Mouse (Mus musculus): ENCODE results near the gene Garem2. TPM values are rescaled to one million over a fixed set of nuclear protein-coding genes. Genes with fewer than 3 reads are reported as not detected.

Gene Garem2
- polyA plus RNA-seq, 1 experiment: 0.05 TPM

DNA sequence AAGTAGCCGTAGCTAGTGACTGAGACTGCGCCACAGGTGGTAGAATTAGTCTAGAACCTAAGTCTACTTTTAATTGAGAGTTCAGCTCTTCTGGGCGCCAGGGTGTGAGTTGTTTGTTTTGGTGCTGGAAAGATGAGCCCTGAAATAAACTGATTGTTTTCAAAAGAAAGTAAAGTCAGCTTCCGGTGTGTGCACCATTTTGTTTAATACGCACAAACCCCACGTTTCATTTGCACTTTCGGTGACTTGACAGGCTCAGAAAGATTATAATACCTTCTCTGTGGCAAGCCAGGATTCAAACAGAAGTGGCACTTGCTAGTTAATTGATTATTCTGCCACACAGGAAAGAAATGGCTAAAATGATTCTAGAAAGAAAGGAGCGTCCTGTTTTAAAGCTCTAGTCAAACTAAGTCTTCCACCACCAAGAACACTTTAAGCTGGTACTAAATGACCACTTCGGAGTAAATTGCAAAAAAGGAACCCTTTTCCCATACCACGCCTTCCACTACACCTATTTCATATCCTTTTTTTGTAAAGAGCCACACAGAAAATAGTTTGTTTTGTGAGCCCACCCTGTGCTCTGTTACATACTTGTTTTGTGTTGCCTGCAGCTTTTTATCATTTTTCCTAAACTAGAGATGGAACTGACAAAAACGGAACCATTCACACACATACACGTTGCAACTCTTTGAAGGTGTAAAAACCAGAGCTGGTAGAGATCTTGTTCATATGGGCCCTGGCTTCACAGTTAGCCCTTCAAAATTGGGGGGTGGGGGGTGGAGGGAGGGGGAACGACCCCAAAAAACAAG lies 51.1 kb downstream of the Garem2 start:
- Histone ChIP-seq H3K27me3 (replicated peaks; ENCODE audit: control insufficient read depth, insufficient read depth, low read length) (no peaks in the 10 kb centered on the region), H3K4me3 (ENCODE audit: insufficient read depth, low read depth, low read length) (peak overlapping the region; percentile 96), H3K4me1 (ENCODE audit: control insufficient read depth, insufficient read depth, low read length) (peaks cover 9% of the 10 kb centered on the region; the same call in 1 of the 2 replicates), H3K27ac (ENCODE audit: insufficient read depth, low read depth, low read length) (peak overlapping the region; percentile 100), H3K36me3 (ENCODE audit: control insufficient read depth, insufficient read depth, low read length) (no peaks in the 10 kb centered on the region)
- no peak for DNase-seq
- WGBS: 14% methylated on average over 13 of the region's 13 CpGs
- TF ChIP-seq CTCF (conservative IDR thresholded peaks at IDR 0.05; ENCODE audit: insufficient read depth, insufficient read length, low read depth, low read length) (no peak), POLR2A (IDR thresholded peaks at IDR 0.05; ENCODE audit: low read depth, low read length) (no peak)

DNA sequence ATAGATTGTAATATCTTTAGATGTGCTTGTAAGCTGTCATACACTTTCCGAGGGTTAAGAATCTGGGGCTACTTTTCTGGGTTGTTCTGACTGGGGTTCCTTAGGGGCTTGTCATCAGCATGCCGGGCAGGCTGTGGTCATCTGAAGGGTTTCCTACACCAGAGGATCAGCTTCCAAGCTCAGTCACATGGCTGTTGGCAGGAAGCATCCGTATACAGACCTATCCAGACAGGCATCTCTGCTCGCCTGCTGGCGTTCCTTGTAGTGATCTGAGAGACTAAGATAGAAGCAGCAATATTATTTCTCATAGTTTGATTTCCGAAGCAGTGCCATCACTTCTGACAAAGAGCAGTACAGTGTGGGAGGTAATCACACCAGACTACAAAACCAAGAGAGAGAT lies 54.6 kb downstream of the Garem2 start:
- Histone ChIP-seq H3K27ac (ENCODE audit: insufficient read depth, low read depth, low read length) (no peak overlapping the region), H3K4me1 (ENCODE audit: control insufficient read depth, insufficient read depth, low read length) (no peaks in the 10 kb centered on the region; the same call in 1 of the 2 replicates), H3K36me3 (ENCODE audit: control insufficient read depth, insufficient read depth, low read length) (no peaks in the 10 kb centered on the region), H3K27me3 (replicated peaks; ENCODE audit: control insufficient read depth, insufficient read depth, low read length) (no peaks in the 10 kb centered on the region), H3K4me3 (ENCODE audit: insufficient read depth, low read depth, low read length) (no peak overlapping the region)
- no peak for TF ChIP-seq CTCF (conservative IDR thresholded peaks at IDR 0.05; ENCODE audit: insufficient read depth, insufficient read length, low read depth, low read length)
- TF ChIP-seq POLR2A (IDR thresholded peaks at IDR 0.05; ENCODE audit: low read depth, low read length): no peak
- no peak for DNase-seq
- 69% methylated on average over 6 of the region's 6 CpGs for WGBS

DNA sequence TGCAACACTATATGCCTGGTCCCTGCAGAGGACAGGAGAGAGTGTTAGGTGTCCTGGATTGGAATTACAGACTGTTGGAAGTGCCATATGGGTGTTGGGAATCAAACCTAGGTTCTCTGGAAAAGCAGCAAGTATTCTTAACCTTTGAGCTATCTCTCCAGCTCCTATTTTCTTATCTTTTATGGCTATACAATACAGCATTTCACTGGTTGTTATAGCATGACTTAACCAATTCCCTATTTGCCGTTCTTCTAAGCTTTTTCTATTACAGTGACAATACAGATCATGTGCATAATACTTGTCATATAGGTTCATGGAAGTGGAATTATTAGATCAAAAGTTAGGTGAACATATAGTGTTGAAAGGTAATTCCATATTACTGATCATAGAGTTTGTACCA lies 56.9 kb downstream of the Garem2 start:
- 87% methylated on average over 1 of the region's 1 CpGs for WGBS
- no peak for TF ChIP-seq POLR2A (IDR thresholded peaks at IDR 0.05; ENCODE audit: low read depth, low read length)
- no peak for TF ChIP-seq CTCF (conservative IDR thresholded peaks at IDR 0.05; ENCODE audit: insufficient read depth, insufficient read length, low read depth, low read length)
- H3K27ac ChIP-seq (ENCODE audit: insufficient read depth, low read depth, low read length): no peak overlapping the region

DNA sequence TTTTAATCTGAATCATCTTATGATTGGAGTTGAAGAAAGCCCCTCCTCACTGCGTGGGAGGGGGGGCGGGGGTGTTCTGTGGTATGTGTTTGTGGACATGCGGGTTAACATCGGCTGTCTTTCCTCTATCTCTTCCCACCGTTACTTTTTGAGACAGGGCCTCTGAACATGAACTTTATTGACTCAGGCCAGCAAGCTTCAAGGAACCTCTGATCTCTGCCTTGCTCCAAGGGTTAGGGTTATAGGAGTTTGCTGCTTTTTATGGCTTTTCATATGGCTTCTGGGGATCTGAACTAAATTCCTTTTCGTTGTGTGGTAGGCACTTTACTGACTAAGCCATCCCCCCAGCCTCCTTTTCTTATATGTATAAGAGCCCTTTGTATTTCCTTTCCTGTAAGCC lies 57.4 kb downstream of the Garem2 start:
- no peak overlapping the region for H3K4me3 ChIP-seq (ENCODE audit: insufficient read depth, low read depth, low read length)
- WGBS: 83% methylated on average over 6 of the region's 6 CpGs
- no peaks in the 10 kb centered on the region; the same call in 1 of the 2 replicates for H3K4me1 ChIP-seq (ENCODE audit: control insufficient read depth, insufficient read depth, low read length)
- no peaks in the 10 kb centered on the region for H3K27me3 ChIP-seq (replicated peaks; ENCODE audit: control insufficient read depth, insufficient read depth, low read length)
- H3K27ac ChIP-seq (ENCODE audit: insufficient read depth, low read depth, low read length): no peak overlapping the region
- no peaks in the 10 kb centered on the region for H3K36me3 ChIP-seq (ENCODE audit: control insufficient read depth, insufficient read depth, low read length)
- DNase-seq: no peak
- TF ChIP-seq CTCF (conservative IDR thresholded peaks at IDR 0.05; ENCODE audit: insufficient read depth, insufficient read length, low read depth, low read length) (no peak), POLR2A (IDR thresholded peaks at IDR 0.05; ENCODE audit: low read depth, low read length) (no peak)

More for the DNA sequence above, 56.9 kb downstream of the Garem2 start:
- no peak for DNase-seq
- H3K4me3 ChIP-seq (ENCODE audit: insufficient read depth, low read depth, low read length): no peak overlapping the region
- H3K4me1 ChIP-seq (ENCODE audit: control insufficient read depth, insufficient read depth, low read length): no peaks in the 10 kb centered on the region; the same call in 1 of the 2 replicates
- H3K36me3 ChIP-seq (ENCODE audit: control insufficient read depth, insufficient read depth, low read length): no peaks in the 10 kb centered on the region
- H3K27me3 ChIP-seq (replicated peaks; ENCODE audit: control insufficient read depth, insufficient read depth, low read length): no peaks in the 10 kb centered on the region

DNA sequence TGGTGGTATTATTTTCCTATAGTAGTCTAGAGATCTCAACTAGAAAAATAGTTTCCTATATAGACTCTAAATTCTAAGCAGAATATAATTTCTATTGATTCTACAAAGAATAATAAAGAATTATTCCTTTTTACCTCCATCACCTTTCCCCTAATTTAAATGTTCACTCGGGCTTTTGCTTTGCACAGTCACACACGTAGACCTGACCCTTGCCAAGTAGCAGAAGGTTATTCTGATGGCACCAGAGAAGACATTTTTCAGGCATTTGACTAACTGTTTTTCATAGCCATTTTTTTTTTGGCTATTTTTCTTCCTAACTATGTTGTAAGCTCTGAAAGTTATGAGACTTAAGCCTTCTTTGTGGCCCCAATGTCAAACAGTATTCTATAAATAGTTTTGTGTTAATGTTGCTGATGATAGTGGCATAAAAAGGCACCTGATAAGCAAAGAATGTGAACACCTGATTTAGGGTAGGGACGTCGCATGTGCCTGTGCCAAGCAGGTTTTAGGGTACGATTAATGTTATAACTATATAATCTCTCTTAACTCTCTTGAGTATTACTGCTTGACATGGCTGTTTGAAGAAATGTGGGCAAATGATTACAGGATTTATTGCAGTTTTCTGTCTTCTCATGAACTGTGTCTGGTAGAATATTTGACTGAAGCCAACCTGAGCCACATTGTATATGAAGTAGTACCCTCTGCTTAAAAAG lies 60.4 kb downstream of the Garem2 start:
- DNase-seq: no peak
- Histone ChIP-seq H3K36me3 (ENCODE audit: control insufficient read depth, insufficient read depth, low read length) (peaks cover 4% of the 10 kb centered on the region; the same call in 1 of the 2 replicates), H3K4me1 (ENCODE audit: control insufficient read depth, insufficient read depth, low read length) (peaks cover 4% of the 10 kb centered on the region; the same call in 1 of the 2 replicates), H3K4me3 (ENCODE audit: insufficient read depth, low read depth, low read length) (no peak overlapping the region), H3K27ac (ENCODE audit: insufficient read depth, low read depth, low read length) (no peak overlapping the region), H3K27me3 (replicated peaks; ENCODE audit: control insufficient read depth, insufficient read depth, low read length) (no peaks in the 10 kb centered on the region)
- TF ChIP-seq POLR2A (IDR thresholded peaks at IDR 0.05; ENCODE audit: low read depth, low read length) (no peak), CTCF (conservative IDR thresholded peaks at IDR 0.05; ENCODE audit: insufficient read depth, insufficient read length, low read depth, low read length) (no peak)
- WGBS: 68% methylated on average over 5 of the region's 5 CpGs

Other genes starting within 250 kb of the Garem2 start
- gene Il6, start 92.0 kb upstream of the Garem2 start, polyA plus RNA-seq (2012; rRNA removed): not detected in 2 replicates
- 25.0 and 35.1 TPM in 2 replicates for gene Tyms, start 31.5 kb upstream of the Garem2 start, polyA plus RNA-seq (2012; rRNA removed)
- not detected in 2 replicates for gene 3110082J24Rik, start 925 bp downstream of the Garem2 start, polyA plus RNA-seq (2012; rRNA removed)
- gene Hadha, start 50.0 kb downstream of the Garem2 start, polyA plus RNA-seq (2012; rRNA removed): 116 and 122 TPM in 2 replicates
- gene Hadhb, start 50.1 kb downstream of the Garem2 start, polyA plus RNA-seq (2012; rRNA removed): 253 and 280 TPM in 2 replicates
- 0.05 TPM in 1 of 2 replicates, not detected in the other for gene Adgrf3, start 100.6 kb downstream of the Garem2 start, polyA plus RNA-seq (2012; rRNA removed)
- 18.2 and 20.0 TPM in 2 replicates for gene Selenoi, start 127.4 kb downstream of the Garem2 start, polyA plus RNA-seq (2012; rRNA removed)
- gene Drc1, start 176.2 kb downstream of the Garem2 start, polyA plus RNA-seq (2012; rRNA removed): 0.08 and 0.28 TPM in 2 replicates

Data from kidney, adult 2 months (tissue).